Mouse (Mus musculus) retina, adult 2 months (tissue): ENCODE measurements around the gene Npas2.

Source experiments
- DNase-seq: peaks from one replicate; pipeline ENCODE4 v3.0.0-alpha.2; 2012; ENCODE audit warnings: low read depth, low spot score

The Npas2 gene

GRCm38 (mm10) chr1:39217584-39217983, 24.1 kb downstream of the Npas2 start:
- DNase-seq = no peak

GRCm38 (mm10) chr1:39228401-39228800, 34.9 kb downstream of the Npas2 start:
- DNase-seq = no peak

GRCm38 (mm10) chr1:39230021-39230420, 36.5 kb downstream of the Npas2 start:
- DNase-seq = no peak

DNA sequence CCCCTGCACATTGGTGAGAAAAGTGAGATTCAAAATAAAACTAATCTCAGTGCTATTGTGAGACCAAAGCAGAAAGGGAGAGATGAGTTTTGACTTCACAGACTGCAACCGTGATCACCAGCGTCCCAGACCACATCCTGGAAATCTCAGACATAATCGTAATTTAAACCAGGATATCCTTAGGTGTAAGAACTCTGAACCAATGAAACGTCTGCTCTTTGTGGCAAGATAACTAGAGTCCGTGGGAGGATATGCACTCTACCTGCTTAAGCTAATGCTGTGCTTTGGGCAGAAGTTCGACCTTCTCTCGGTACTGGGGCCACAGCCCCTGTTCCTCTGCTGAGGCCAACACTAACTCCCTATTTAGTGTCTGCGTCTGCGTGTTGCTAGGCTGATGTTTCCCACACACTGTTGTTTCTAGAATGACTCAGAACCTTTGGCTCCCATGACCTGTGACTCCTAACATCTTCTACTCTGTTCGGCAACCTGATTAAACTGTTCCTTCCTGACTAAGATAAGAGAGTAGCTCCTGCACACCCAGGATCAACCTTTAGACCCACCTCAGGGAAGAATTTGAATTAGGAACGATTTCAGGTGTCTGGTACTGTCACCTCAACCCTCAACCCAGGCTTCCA, 41.4 kb downstream of the Npas2 start:
- DNase-seq = no peak

DNA sequence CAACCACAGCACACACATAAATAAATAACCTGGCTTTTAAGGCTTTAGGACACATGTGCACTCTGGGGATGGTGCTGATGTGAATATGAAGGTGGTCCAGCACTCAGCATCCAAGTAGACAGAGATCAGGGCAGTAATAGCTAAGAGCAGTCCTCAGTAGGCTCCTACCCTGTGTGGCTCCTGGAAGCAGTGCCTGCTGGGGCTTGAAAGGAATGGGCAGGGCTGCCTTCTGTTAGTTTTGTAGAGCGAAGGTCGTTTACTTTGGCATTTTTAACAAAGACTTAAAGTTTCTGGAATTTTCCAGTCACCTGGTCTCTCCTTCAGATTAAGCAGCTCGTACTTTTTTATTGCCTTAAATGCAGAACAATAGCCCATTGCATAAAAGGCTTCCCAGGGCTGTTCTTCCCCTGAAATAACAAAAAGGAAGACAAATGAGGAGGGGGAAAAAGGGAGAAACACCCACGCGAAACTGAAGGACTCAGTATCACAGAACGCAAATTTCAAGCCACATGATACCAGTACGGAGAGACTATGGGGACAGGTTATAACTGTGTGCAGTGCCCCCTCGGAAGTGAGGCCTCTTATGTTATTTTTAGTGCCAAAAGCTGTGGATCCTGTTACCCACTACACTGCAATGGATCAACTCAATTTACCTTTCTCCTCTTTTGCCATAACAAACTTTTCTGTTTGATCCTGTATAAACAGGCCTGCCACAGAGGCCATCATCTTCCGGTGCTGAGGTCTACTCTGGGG, 44.1 kb downstream of the Npas2 start:
- DNase-seq = no peak

DNA sequence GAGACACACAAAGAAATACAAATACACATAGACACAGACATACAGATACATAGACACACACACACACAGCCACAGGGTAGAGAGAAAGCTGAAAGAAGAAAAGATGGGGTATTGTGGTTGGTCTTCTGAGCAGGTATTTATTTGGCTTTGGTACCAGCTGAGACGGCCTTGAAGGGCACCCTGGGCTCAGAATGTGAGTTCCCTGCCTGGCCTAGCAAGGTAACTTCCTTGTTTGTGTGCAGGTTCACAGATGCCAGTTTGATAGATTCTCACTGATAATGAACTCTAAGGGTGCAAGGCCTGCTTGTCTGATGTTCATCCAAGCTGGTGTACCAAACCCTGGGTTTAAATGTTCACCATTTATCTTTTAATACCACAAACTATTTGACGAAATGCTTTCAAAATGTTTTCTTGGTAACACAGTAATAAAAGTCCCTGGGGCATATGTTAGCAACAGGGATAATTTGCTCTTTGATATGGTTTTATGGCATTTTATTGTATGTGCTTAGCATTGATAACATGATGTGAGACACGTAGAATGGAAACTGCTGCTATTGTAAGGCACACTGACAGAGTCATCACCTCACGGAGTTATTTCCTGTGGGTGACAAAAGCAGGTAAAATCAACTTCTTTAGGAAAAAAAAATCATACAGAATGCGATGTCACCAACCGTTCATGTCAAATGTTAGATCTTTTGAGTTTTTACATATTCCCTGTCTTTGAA, 47.5 kb downstream of the Npas2 start:
- no peak for DNase-seq

- DNase-seq = no peak
Measured at GRCm38 (mm10) chr1:39244726-39245125, 51.2 kb downstream of the Npas2 start.

GRCm38 (mm10) chr1:39251679-39252078, 58.1 kb downstream of the Npas2 start:
- DNase-seq = no peak

GRCm38 (mm10) chr1:39253771-39254170, 60.2 kb downstream of the Npas2 start:
- no peak for DNase-seq

DNA sequence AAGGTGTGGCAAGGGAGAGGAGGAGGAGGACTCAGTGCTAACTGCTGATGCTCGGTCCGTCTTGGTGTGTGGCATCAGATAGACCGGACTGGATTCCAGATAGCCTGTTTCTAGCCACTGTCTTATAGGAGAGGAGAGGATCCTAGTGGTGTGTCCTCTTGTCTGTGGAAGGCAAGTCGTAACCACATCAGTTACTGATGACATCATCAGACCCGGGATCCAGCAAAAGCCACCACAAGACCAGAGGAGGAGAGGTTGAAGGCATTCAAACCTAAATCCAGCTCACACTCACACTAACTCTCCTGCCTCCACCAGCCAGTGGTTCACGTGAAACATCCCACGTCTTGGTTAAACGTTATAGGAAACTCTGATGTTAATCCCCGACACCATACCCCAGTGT, 62.5 kb downstream of the Npas2 start:
- DNase-seq = no peak

- DNase-seq = no peak
Measured at GRCm38 (mm10) chr1:39256513-39257330, 63.2 kb downstream of the Npas2 start.

GRCm38 (mm10) chr1:39257331-39257594, 63.7 kb downstream of the Npas2 start:
- DNase-seq = no peak

DNA sequence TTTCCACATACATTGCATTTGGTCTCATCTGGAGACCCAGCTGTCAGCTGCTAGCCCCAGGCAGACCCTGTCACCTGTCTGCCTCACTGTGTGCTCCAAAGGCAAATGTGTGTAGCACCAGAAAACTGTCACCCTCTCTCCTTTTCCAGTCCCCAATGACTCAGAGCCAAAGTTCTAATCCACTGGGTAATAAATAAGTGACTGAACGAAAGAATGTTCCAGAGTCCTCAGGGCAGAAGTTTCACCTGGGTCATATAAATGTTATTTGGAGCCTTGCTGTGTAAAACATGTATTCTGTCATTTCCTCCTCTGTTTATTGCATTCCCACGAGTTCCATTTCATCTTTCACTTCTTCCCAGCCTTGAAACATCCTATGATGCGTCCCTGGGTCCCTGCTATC, 66.1 kb downstream of the Npas2 start:
- DNase-seq = no peak

DNA sequence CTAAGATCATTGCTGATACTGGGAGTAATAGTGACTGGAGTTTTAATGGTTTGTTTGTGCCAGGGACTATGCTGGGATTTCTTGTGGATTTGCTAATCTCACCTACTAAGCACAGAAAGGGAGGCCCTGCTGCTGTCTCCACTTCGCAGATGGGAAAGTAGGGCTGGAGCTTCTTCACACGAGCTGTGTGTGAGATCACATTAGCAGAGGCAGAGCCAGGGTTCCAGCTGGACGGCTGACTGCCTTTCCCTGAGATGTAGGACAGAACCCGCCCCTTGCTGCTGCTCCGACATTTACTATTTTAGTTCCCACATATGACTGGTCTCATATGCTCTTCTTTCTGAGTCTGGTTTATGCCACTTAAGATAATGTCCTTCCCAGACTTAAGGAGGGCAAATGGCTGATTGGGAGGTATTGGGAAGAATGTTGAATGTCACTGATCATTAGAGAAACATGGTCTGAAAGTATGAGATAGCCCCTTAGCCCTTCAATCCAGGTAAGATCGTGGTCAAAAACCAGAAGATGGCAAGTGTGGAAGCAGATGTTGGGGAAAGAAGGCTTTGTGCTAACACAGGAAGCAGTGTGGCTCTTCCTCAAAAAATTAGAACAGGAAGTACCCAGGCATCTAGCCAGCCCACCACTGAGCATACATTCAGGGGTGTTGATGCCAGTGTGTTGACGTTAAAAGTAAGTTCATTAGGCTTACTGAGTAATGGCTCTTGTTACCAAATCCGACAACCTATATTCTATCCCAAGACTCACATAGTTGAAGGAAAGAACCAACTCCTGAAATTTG, 66.8 kb downstream of the Npas2 start:
- no peak for DNase-seq

GRCm38 (mm10) chr1:39266843-39267512, 73.4 kb downstream of the Npas2 start:
- no peak for DNase-seq

DNA sequence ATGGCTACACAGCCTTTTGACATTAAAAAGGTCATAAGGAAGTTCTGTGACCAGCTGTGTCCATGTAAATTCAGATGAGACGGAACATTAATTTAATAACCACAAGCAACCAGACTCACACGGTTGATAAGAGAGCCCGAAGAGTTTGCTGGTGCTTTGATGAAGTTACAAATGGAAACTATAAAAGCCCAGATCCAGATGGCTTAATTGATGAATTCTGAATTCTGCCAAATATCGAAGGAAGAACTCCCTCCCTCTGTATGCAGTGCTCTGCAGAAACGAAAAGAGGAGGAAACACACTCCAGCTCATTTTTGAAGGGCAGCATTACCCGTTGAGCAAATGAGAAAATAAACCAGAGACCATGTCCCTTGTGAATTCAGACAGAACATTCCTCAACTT, 79.4 kb downstream of the Npas2 start:
- no peak for DNase-seq

DNA sequence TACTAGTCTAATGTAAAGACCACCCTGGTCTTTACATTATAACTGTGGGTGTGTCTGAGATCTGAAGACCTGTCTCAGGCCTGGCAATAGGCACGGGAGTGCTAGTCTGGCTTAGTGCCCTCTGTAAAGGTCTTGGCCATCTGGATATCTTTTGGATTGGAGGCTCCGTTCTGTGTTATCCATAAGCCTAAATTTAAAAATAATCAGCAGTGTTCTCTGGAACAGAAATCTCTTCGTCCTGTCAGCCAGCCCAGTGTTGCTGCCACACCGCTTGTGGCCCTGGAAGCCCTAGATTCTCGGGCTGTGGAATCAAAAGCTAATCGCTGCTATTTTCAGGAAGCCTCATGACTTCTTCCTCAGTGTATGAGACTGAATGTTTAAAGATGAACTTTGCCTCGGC, 86.9 kb downstream of the Npas2 start:
- no peak for DNase-seq

DNA sequence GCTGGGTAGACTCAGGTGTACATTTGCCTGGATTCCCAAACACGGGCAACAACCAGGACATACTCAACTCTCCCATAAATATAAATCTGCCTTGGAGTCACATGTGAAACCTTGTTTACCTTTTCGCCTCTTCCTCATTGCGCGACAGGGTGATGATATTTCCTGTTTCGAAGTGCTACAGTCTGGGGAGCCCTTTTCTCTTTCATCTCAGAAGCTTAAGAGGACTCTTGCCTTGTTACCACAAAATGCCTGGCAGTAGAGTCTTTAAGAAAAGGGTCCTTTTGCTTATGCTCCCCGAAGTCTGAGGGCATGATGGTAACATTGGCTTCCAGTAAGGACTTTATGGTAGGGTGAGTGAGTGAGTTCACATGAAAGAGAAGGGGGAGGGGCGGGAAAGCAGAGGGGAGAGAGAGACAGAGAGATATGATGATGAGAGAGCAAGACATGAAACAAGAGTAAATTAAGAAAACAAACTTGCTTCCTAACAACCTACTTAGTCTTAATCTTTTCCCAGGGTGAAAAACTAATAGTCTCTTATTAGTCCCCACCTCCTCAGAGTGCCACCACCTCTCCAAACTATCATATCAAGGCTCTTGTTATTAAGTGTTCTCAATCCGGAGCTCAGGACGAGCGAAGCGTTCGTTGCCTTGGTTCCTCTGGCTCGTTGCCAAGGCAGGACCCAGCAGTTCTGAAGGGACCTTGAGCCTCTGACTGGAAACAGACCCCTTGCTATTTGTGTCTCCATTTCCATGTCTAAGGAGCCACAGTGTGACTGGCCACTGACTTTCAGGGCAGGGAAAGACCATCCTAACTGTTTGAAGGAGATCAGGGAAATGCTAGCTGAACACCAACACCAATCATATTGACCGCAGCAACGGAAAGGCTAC, 87.7 kb downstream of the Npas2 start:
- DNase-seq = no peak

DNA sequence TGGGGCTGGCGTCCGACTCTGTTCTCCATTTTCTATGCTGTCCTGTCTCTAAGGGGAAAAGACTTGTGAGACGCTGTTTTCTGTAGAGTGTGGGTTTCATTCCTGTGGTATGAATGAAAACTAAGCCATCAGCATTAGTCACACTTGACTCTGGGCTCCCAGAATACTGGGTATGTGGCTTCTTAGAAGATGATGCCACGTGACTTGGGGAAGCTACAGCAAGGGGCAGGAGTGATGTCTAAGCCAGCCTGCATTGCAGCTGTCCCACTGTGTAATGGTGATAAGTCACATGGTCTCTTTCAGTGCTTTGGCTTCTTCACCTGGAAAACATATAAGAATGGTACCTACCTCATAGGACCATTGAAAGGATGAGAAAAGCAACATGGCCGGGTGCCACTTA, 88.4 kb downstream of the Npas2 start:
- no peak for DNase-seq

- no peak for DNase-seq
Measured at GRCm38 (mm10) chr1:39283323-39283722, 89.8 kb downstream of the Npas2 start.
